Mouse (Mus musculus): Measurements from ENCODE around the gene Tmbim6. TPM values are rescaled to one million over a fixed set of nuclear protein-coding genes. Genes with fewer than 3 reads are reported as not detected.
A peak's percentile ranks its signal among the peaks of the same experiment; 100 is the strongest.
"Not testable (repeated sequence)": the region's sequence is repeated elsewhere in the genome, so short reads cannot be mapped to it uniquely, and the experiment has no call there.

Tmbim6 gene
- polyA plus RNA-seq, 1 experiment from 2014 or later, result 509 TPM

DNA sequence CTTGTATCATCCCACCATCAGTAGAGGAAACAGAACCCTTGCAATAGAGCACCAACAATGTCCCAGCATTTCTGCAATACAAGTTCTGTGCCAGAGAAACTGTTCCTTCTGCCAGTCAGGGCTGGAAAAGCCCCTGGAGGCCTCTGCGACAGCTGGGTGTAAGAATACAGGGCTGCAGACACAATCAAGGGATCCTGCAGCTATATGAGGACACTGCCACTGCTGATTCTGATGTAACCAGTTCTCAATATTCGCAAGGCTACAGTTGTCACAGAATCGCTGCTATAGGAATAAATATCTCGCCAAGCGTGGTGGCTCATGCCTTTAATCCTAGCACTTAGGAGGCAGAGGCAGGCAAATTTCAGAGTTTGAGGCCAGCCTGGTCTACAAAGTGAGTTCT is 16.4 kb upstream of the Tmbim6 start:
- ChIA-PET POLR2A (no interaction called here), CTCF (interaction anchor here (1.2 to 3.3 kb wide), 2 partner anchors 12 to 60 kb away, joined by 3 to 19 read pairs; no protein-coding TSS in a partner anchor)
- ATAC-seq, result no peak
- no peak for DNase-seq (ENCODE audit: low read depth, low spot score)
- no peaks in the 10 kb centered on the region for H3K27me3 ChIP-seq
- in situ Hi-C loops (cut with MboI; ENCODE audit: low pct_unique_long_range_greater_than_20kb), result no loop called here
- TF ChIP-seq CTCF (IDR thresholded peaks at IDR 0.05), result no peak

DNA sequence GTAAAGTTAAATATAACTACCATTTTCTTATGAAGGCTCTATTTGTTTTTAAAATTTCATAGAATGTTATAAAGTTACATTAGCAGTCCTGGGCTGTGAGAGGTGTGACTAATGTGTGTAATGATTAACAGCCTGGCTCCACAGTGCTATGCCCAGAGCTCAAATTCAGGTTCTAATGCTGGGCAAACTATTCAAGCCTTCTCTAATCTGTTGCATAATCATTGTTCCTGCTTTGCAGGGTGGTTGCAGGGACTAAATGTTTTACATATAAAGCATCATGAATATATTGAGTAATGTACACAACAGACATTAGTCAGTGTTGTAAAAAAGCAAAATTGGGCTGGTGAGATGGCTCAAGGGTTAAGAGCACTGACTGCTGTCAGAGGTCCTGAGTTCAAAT is 9.8 kb upstream of the Tmbim6 start:
- H3K27me3 ChIP-seq, result no peaks in the 10 kb centered on the region
- ChIA-PET CTCF (interaction anchor here (0.9 to 1.9 kb wide), 6 partner anchors 10 to 63 kb away, joined by 3 to 6 read pairs (median 4); no protein-coding TSS in a partner anchor), POLR2A (no interaction called here)
- peak; percentile 73 for DNase-seq (ENCODE audit: low read depth, low spot score)
- in situ Hi-C loops (cut with MboI; ENCODE audit: low pct_unique_long_range_greater_than_20kb), result no loop called here
- ATAC-seq, result peak; percentile 85
- no peak for TF ChIP-seq CTCF (IDR thresholded peaks at IDR 0.05)

DNA sequence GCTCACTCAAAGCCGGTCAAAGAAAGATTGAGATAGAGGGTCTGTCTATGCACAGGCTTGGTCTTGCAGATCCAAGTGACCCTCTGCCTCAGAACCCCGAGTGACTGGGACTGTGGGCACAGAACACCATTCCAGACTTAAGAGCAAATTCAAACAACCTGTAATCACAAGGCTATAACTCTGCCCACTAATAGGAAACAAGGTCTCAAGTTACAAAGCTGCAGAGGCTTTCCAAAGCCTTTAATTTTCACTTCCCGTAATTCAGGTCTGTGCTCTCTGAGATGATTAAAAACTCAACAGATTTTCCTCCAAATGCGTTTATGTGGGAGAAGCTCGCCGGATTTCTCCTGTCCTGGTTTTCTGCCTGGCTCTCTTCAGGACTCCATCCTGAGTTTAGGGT is 8.6 kb upstream of the Tmbim6 start:
- DNase-seq (ENCODE audit: low read depth, low spot score) (no peak), ATAC-seq (no peak)
- POLR2A ChIA-PET, result no interaction called here
- no peak for TF ChIP-seq CTCF (IDR thresholded peaks at IDR 0.05)
- no peaks in the 10 kb centered on the region for H3K27me3 ChIP-seq
- in situ Hi-C loops (cut with MboI; ENCODE audit: low pct_unique_long_range_greater_than_20kb), result no loop called here
- CTCF ChIA-PET, result interaction anchor here (0.8 to 2.4 kb wide), 4 partner anchors 10 to 65 kb away, joined by 3 to 8 read pairs (median 3); no protein-coding TSS in a partner anchor

DNA sequence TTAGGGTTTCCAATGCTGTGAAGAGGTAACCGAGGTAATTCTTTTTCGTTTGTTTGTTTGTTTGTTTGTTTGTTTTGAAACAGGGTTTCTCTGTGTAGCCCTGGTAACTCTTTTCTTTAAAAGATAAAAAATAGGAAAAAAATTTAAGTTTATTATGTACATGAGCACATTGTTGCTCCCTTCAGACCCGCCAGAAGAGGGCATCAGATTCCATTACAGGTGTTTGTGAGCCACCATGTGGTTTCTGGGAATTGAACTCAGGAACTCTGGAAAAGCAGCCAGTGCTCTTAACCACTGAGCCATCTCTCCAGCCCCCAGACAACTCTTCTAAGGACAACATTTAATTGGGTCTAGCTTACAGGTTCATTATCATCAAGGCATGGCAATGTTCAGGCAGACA is 6.6 kb upstream of the Tmbim6 start:
- POLR2A ChIA-PET; ATAC-seq; DNase-seq (ENCODE audit: low read depth, low spot score); H3K27me3 ChIP-seq; in situ Hi-C loops (cut with MboI; ENCODE audit: low pct_unique_long_range_greater_than_20kb): not testable (repeated sequence)
- CTCF ChIA-PET, result interaction anchor here (0.7 to 2.4 kb wide), 3 partner anchors 22 to 67 kb away, joined by 3 to 10 read pairs (median 8); no protein-coding TSS in a partner anchor

DNA sequence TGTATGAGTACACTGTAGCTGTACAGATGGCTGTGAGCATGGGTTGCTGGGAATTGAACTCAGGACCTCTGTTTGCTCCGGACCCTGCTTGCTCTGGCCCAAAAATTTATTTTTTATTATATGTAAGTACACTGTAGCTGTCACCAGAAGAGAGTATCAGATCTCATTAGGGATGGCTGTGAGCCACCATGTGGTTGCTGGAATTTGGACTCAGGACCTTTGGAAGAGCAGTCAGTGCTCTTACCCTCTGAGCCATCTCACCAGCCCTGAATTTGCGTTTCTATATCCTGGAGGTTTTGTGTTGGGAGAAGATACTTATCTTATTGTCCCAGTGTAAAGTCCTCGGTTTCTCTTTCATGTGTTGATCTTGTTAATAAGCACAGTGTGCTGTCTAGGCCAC is 5.9 kb upstream of the Tmbim6 start:
- in situ Hi-C loops (cut with MboI; ENCODE audit: low pct_unique_long_range_greater_than_20kb), result no loop called here
- CTCF ChIA-PET, result interaction anchor here (0.7 to 2.1 kb wide), 2 partner anchors 22 to 29 kb away, joined by 3 to 10 read pairs; no protein-coding TSS in a partner anchor
- H3K27me3 ChIP-seq, result no peaks in the 10 kb centered on the region
- no peak for ATAC-seq
- TF ChIP-seq CTCF (IDR thresholded peaks at IDR 0.05), result no peak
- POLR2A ChIA-PET, result no interaction called here
- DNase-seq (ENCODE audit: low read depth, low spot score), result no peak

DNA sequence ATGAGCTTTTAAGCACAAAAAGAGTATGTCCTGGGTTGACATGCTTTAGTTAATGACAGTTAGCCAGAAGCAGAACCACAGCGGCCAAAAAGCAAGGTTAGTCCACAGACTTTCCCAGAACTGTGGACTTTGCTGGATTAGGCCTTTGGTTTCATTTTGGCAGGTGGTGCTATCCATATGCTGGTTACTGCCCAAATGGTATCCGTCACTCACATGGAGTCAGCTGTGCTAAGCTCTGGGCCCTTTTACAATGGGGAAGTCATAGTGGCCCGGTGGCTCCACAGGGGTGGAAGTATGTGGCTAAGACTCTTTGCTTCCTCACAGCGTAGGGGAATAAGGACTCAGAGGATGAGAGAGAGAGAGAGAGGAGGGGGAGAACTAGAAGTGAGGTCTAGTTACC is 4.7 kb upstream of the Tmbim6 start:
- no peak for DNase-seq (ENCODE audit: low read depth, low spot score)
- in situ Hi-C loops (cut with MboI; ENCODE audit: low pct_unique_long_range_greater_than_20kb), result no loop called here
- CTCF ChIA-PET, result interaction anchor here (1.0 to 2.1 kb wide), 2 partner anchors 12 to 28 kb away, joined by 3 to 10 read pairs; no protein-coding TSS in a partner anchor
- ATAC-seq, result no peak
- POLR2A ChIA-PET, result no interaction called here
- no peak for TF ChIP-seq CTCF (IDR thresholded peaks at IDR 0.05)
- H3K27me3 ChIP-seq, result no peaks in the 10 kb centered on the region

DNA sequence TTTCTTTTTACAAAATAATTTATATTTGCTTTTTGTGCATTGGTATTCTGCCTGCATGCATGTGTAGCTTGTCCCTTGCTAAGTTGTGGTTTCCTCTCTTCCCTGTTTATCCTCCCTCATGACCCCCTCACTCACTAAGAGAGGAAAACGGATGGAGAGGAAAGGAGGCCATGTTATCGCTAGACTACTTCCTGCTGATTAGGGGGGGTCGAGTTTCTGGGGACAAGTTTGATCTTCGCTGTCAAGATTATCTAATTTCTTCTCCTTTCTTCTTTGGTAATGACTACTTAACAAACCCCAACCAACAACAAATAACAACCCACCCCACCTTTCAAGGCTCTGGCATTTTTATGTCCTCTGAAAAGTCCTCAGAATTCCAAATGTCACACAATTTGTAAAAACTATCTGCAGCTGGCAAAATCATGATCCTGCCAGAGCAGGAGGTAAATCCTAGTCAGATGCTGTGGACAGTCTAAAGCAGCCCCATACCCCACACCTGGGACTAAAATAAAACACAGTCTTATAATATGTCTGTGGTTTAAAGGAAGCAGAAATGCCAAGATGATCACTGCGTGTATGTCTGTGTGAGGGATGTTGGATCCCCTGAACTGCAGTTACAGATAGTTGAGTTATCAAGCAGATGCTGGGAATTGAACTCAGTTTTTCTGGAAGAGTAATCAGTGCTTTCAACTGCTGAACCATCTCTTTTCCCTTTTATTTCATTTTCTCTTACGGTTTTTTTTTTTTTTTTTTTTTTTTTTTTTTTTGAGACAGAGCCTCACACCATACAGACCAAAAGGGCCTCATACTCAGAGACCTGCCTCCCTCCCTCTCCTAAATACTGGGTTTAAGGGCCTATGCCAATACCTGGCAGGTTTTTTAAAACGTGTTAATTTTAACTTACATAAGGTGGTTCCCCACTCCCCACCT is 1.9 kb upstream of the Tmbim6 start:
- ChIA-PET POLR2A (no interaction called here), CTCF (no interaction called here)
- TF ChIP-seq CTCF (IDR thresholded peaks at IDR 0.05), result no peak
- in situ Hi-C loops (cut with MboI; ENCODE audit: low pct_unique_long_range_greater_than_20kb), result no loop called here
- ATAC-seq, result no peak
- H3K27me3 ChIP-seq, result no peaks in the 10 kb centered on the region
- DNase-seq (ENCODE audit: low read depth, low spot score), result no peak

DNA sequence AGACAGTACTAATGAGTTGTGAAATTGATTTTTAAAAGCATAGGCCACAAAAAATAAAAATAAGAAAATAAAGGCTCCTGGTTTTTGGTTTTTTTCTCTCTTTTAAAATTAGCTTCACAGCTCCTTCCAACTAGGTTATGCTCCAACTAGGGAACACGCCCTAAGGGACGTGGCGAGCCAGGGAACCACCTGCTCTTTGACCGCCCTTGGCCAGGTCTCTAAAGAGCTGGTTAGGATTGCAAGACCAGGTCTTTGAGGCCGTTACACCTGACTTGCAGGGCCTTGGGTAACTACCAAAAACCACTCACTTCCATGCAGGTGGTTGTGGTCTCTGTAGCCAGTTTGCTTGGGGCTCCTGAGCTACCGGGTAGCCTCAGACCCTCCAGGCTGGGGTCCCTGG is 707 bp upstream of the Tmbim6 start:
- DNase-seq (ENCODE audit: low read depth, low spot score), result no peak
- TF ChIP-seq CTCF (IDR thresholded peaks at IDR 0.05), result no peak
- in situ Hi-C loops (cut with MboI; ENCODE audit: low pct_unique_long_range_greater_than_20kb), result no loop called here
- ATAC-seq, result no peak
- CTCF ChIA-PET, result no interaction called here
- H3K27me3 ChIP-seq, result no peaks in the 10 kb centered on the region
- POLR2A ChIA-PET, result no interaction called here

DNA sequence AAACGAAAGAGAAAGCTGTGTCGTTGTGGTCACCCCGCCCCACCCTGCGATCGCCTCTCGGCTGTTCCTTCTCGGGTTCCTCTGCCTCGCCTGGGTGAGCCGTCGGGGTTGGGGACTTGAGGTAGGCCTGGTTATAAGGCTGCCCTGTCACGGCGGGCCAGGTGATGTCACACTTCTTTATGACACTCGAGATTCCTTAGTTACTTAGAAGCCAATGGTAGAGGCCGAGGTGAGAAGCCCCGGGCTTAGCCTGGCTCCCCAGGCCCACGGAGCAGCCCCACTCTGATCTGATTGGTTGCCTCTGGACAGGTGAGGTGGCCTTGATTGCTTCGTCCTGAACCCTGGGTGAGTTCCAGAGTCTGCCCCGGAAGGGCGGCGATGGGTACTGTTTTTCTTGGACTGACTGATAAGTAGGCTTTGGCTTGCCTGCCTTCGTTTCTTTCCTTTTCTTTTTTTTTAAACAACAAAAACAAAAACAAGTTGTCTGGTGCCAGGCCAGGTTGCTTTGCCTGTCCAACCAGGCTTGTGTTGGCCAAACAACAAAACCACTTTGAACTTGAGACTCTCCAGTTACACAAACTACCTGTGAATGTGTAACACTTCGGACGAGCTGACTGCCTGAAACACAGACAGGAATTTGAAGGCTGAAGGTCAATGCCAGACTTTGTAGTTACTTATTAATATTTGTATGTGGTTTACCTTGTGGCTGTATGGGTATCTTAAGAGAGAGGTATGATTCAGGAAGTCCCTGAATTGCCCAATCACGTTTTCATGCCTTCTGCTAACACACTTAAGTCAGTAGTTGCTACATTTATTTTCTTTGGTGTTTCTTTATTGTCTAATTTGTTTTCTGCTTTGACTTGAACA is 937 bp downstream of the Tmbim6 start:
- in situ Hi-C loops (cut with MboI; ENCODE audit: low pct_unique_long_range_greater_than_20kb), result no loop called here
- no peak for ATAC-seq
- no peaks in the 10 kb centered on the region for H3K27me3 ChIP-seq
- ChIA-PET CTCF (interaction anchor here (0.8 to 1.2 kb wide), 3 partner anchors 9 to 23 kb away, joined by 3 to 4 read pairs (median 3); no protein-coding TSS in a partner anchor), POLR2A (interaction anchor here (0.8 kb wide), 1 partner anchor 287 kb away, joined by 3 read pairs; no protein-coding TSS in a partner anchor)
- no peak for DNase-seq (ENCODE audit: low read depth, low spot score)
- no peak for TF ChIP-seq CTCF (IDR thresholded peaks at IDR 0.05)

DNA sequence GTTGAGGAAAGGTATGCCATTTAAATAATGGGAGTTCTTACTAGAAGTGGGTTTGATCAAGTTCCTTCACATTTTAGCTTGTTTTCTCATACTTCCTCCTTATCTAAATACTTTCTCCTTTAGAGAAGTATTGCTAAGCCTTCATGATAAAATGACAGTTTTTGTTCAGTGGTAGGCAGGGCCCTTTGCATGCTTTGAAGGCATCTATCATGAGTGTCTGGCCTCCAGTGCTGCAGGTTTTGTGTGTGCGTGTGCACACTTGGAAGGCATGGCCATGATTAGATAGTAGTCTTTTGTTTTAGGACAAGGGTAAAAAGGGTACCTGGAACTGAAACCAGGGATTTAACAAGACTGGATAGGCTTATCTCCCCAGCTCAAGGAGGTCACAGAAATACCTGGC is 3.8 kb downstream of the Tmbim6 start:
- ATAC-seq, result no peak
- ChIA-PET POLR2A (no interaction called here), CTCF (interaction anchor here (0.9 to 1.1 kb wide), 3 partner anchors 8 to 73 kb away, joined by 3 to 4 read pairs (median 3); no protein-coding TSS in a partner anchor)
- no peak for DNase-seq (ENCODE audit: low read depth, low spot score)
- no peak for TF ChIP-seq CTCF (IDR thresholded peaks at IDR 0.05)
- no peaks in the 10 kb centered on the region for H3K27me3 ChIP-seq
- in situ Hi-C loops (cut with MboI; ENCODE audit: low pct_unique_long_range_greater_than_20kb), result no loop called here

Measured in Patski (cell line).